Mouse (Mus musculus): ENCODE data around the gene Aqp12.

The Aqp12 gene

DNA sequence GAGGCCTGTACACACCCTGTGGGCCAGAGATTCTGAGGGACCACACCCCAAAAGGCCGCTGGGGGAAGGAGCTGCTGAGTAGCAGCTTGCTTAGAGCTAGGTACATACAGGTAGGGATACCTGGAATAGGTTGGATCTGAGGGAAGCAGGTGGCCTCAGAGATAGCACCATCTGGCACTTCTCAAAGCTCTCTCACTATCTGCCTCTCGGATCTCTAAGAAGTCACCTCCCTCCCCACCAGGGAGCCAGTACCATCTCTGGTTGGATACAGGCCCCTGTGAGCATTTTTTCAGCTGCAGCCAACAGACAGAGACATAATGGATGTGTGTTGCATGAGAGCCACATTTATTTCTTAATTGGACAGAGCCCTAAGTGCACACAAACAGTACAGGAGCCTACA is 9.0 kb downstream of the Aqp12 start:
- peak; percentile 67 for DNase-seq (ENCODE audit: low read depth, low spot score)

DNA sequence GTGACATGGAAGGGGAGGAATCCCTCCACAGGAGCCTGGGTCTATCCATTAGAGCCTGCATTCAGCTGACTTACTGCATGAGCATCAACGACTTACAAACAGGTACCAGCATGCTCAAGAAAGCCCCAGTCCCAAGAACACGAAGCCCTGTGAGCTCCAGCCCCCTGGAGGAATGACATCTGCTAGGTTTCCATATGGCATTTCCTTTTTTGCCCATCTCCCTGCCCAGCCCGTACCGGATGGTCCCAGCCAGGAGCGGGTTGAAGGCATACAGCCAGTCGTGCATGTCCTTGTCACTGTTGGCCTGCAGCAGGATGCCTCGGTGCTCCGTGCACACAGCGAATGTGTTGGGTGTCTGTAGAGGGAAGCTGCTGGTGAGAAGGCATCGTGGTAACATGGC is 12.6 kb downstream of the Aqp12 start:
- DNase-seq (ENCODE audit: low read depth, low spot score) = peak; percentile 67

DNA sequence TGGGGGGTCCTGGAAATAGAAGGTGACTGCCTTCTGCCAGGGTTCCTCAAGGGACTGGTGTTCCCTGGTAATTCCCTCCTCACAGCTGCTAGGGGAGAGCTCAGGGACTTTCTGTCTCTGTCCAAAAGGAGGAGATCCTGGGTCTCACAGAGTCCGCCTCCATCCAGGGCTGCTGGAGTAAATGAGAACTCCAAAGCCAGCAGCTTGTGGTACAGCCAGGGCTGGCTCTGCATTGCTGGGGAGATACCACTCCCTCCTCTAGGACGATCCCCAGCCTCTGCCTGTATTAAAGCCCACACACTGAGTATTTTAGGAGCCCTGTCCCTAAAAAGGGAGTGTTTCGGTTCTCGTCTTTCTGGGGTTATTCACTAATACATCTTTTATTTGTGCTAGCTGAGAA is 14.5 kb downstream of the Aqp12 start:
- peak; percentile 55 for DNase-seq (ENCODE audit: low read depth, low spot score)

DNA sequence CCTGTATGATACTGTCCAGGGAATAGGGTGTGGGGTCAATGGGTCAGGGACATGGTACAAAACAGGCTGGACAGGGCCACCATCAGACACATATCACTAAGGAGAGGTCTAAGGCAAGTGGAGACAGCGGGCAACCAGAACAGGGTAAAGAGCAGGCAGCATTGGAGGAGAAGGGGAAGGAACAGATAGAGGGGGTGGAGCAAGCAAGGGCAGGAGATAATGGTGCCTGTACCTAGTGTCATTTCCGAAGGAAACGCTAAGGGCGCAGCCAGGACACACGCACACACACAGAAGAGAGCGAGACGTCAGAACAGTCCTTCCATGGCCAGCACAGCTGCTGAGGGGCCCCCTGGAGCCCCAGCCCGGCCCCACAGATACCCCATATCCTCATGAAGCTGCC is 20.5 kb downstream of the Aqp12 start:
- no peak for DNase-seq (ENCODE audit: low read depth, low spot score)

DNA sequence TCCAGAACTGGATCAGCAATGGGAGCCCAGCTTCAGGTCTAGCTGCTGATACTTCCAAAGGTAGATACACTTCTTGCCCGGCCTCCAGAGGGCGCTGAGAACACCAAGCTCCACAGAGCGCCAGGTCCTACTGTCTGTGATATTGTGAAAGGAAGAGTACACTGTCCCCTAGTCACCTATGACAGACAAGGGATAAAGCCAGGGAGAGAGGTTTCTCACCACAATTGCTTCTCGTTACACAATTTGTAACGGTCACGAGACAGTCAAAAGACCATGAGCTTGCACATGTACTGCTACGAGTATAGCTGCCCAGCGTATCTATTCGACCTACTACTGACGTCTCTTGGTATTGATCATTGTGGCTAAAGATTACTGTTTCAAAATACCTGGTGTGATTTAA is 23.3 kb downstream of the Aqp12 start:
- DNase-seq (ENCODE audit: low read depth, low spot score) = no peak

DNA sequence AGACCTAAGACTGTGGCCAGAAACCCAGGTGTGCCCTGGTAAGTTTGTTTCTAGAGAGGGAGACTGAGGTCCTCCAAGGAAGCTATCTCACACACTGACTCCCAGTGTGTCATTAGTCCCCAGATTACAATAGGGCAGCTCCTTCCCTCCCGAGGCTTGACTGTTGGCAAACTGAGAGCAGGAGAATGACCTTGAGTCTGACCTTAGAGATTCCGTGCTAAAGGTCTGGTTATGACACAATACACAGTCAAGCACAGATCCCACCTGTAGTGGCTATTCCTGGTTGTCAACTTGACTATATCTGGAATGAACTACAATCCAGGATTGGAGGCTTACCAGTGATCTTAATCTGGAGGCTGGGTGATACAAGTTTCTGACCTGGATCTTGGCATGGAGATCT is 23.9 kb downstream of the Aqp12 start:
- DNase-seq (ENCODE audit: low read depth, low spot score) = no peak

DNA sequence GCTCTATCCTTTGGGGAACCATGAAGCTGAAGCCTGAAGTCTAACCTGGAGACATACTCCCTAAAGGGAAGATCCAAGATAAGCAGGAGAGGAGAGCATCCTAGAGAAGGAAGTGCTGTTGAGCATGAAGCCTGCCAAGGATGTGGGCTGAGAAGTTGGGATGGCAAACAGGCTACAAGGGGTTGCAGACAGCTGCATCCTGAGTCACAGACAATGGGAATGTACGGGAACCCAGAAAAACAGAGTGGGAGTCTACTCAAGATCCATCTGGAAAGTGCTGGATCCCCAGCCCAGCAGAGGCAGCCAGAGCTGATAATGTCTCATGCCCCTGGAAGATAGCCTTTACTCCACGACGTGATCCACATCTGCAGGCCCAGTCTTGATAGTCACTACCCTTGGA is 25.1 kb downstream of the Aqp12 start:
- peak; percentile 77 for DNase-seq (ENCODE audit: low read depth, low spot score)

DNA sequence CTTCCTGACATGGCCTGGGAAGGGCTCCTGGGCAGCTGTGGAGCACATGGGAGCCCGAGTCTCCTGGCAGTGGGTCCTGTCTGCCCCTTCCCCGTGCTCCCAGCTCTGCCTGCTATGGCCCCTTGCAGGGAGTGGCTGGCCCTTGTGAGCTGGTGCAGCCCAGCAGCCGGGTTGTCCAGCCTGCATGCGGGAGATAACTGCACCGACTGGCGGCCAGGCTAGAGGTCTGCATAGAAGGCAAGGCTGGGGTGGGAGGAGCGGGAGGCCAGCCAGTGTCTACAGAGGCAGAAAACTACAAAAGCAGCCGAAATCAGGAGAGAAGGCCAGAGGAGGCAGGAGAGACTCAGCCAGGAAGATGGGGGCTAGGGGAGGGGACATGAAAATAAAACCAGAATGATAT is 27.9 kb downstream of the Aqp12 start:
- no peak for DNase-seq (ENCODE audit: low read depth, low spot score)

DNA sequence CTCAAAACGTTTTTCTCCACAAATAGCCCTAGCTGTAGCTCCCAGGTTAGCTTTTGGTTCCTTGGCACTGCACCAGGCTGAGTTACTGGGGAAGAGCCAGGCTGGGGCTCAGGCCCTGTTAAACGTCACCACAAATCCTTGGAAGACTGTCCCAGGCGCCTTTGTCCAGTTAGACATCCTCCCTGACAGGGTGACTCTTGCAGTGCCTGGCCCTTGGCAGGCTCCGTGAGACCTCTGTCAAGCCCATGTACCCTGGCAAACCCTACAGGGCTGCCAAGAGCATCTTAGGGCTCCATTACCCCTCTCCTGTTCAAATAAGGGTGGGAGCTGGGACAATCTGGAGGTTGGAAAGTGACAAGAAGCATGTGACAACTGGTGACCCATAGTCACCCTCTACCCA is 29.8 kb downstream of the Aqp12 start:
- DNase-seq (ENCODE audit: low read depth, low spot score) = no peak

DNA sequence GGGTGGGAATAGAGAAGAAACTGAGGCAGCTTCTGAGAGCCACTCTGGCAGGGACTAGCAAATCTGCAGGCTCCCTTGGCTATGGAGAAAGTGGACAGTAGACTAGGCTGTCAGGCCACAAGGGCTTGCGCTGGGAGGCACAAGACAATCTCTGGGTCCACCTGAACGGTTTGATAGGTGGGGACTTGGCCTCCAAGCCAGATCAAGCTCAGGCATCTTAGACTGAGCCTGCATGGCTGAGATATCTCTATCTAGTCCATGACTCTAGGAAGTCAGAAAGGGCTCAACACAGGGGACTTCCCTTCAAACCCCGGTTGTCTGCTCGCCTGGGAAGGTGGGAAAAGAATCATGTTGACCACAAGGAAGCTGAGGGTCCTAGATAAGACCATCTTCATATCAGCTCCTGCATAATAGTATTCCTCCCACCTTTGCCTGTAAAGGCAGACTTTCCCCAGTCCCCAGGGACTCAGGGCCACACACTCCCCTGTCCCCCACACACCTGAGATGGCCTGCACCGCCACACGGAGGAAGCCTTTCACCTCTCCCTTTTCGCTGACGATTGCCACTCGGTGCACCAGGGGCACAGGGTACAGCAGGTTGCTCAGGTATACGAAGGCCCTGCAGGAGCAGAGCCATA is 40.1 kb downstream of the Aqp12 start:
- DNase-seq (ENCODE audit: low read depth, low spot score) = no peak

DNA sequence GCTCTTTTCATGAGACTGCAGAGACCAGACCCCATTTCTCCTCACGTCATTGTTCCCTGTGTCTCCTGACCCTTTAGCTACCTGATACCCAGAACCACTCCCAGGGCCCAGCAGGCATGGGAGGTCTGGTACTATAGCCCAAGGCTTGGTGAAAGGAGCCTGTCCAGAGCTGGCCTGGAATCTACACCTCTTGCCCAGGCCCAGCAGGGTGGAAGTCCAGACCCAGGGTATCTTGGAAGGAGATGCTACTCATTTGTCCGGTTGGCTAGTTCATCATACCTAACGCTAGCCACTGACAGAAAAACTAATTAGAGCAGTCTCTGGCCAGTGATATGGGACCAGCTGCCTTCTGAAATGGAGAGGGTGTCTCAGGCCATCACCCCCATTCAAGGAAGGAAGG is 43.9 kb downstream of the Aqp12 start:
- DNase-seq (ENCODE audit: low read depth, low spot score) = peak; percentile 80

DNA sequence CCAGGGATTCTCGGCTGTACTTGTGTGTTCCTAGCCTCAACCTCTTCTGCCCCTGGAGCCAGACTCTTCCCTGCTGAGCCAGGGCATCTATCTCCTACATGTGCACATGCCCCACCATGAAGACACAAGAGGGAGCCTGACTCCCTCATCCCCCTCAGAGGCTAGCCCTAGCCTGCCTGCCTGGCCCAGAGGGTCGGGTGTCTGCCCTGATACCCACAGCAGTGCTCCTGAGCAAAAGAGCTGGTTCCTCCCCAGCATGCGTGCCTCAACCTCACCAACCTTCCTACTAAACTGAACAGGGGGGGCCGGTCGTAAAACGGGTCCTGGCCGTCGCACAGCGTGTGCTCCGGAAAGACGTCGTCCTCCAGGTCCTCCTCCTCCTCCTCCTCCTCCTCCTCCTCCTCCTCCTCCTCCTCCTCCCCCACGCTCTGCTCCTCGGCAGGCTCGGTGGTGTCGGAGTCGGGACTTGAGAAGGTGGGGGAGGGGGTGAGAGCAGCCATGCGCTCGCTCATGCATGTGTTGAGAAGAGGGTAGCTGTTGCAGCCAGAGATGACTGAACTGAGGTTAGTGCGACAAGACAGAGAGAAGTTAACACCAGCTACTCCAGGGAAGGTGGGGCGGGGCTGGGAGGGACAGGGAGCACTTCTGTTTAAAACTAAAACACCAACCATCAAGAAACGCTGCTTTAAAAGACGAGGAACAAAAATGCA is 45.1 kb downstream of the Aqp12 start:
- DNase-seq (ENCODE audit: low read depth, low spot score) = peak; percentile 58

Measured in brain, adult 2 months (tissue).